Mouse (Mus musculus) liver, postnatal 0 days (tissue): ENCODE data around the gene Gucy1b1.

Experiments
- CTCF ChIP-seq: sonication (generic); IDR thresholded peaks from 2 replicates; pipeline ENCODE4 v1.5.1; 2016; ENCODE audit warnings: antibody characterized with exemption, low read depth
- EP300 ChIP-seq: IDR thresholded peaks from 2 replicates; pipeline ENCODE4 v1.6.1; 2016; ENCODE audit warnings: antibody characterized with exemption, low read depth, mild to moderate bottlenecking

DNA sequence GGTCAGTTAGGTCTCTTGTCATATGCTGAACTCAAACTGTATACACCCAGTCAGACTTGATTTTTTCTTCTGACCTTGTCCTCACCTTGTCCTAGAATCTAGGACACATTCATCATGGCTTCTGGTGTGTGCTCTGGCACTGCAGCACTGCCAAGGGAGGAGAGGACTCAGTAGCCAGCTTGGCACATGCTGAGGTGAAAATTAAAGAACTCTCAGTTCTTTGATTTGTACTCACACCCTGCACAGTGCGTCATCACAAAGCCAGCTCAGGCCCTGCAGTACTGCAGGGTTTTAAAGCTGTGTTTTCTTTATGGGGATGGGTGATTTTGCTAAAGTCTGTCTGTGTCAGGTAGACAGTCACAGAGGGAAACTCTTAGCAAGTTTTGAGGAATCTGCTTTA, 47.2 kb downstream of the Gucy1b1 start:
- TF ChIP-seq CTCF (no peak), EP300 (no peak)
